In the genomic region with DNA sequence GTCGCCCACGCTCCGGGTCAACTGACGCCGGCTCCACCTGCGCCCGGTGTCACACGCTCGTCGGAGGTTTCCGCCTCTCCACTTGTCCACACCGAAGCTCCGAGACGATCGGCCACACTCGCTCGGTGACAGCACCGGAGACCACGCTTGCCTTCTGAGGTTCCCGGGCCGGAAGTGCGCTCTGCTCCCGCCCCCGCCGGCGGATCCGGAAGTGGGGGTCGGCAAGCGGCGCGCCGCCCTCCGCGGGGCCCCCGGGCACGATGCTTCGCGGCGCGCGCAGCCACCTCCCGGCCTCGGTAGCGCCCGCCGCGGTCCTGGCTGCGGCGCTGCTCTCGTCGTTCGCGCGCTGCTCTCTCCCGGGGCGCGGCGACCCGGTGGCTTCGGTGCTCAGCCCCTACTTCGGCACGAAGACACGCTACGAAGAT, we compare ENCODE assay signal across 7 mouse cellular contexts. TPM values are rescaled to one million over a fixed set of nuclear protein-coding genes. Genes with fewer than 3 reads are reported as not detected.
DNase-seq lines count a peak whose midpoint lies in the region; ATAC-seq lines count a peak whose summit lies in the region.

A gene (plus strand): TSS at position 89 of the 425 bp plus-strand sequence.

- H3K27me3 ChIP-seq in intestine, embryonic 14.5 days (replicated peaks; ENCODE audit: control insufficient read depth, insufficient read depth, low read length) = no peaks in the 10 kb centered on the region
- no peaks in the 10 kb centered on the region for H3K27me3 ChIP-seq in midbrain, embryonic 10.5 days (ENCODE audit: low read depth, poor library complexity, severe bottlenecking)

- peak within 1 kb of the TSS; percentile 82 for H3K9ac ChIP-seq in intestine, embryonic 14.5 days (ENCODE audit: low read length)

- H3K4me1 ChIP-seq in intestine, embryonic 14.5 days (replicated peaks; ENCODE audit: control insufficient read depth, insufficient read depth, low read length) = peaks cover 21% of the 10 kb centered on the region
- peaks cover 29% of the 10 kb centered on the region for H3K4me1 ChIP-seq in midbrain, embryonic 10.5 days

- DNase-seq in adrenal gland, adult 2 months = peak; percentile 91
- DNase-seq in embryo, embryonic 10.5 days (ENCODE audit: low spot score) = peak; percentile 86
- peak; percentile 83 for DNase-seq in gastrocnemius, postnatal 25 days
- peak; percentile 93 for DNase-seq in intestine, embryonic 14.5 days (ENCODE audit: low spot score)
- peak; percentile 86 to 91 for DNase-seq in left cerebral cortex, postnatal 36 days (ENCODE audit: low spot score in 2 of 2)
- peak; percentile 89 for DNase-seq in midbrain, embryonic 10.5 days (ENCODE audit: low spot score)
- DNase-seq in right cerebral cortex, postnatal 4 days = peak; percentile 88

- under 1% methylated on average over 56 of the region's 64 CpGs for WGBS in intestine, embryonic 14.5 days
- WGBS in midbrain, embryonic 10.5 days = under 1% methylated on average over 64 of the region's 64 CpGs

- H3K9me3 ChIP-seq in intestine, embryonic 14.5 days (ENCODE audit: control insufficient read depth, low read length) = no peaks in the 10 kb centered on the region
- no peaks in the 10 kb centered on the region for H3K9me3 ChIP-seq in midbrain, embryonic 10.5 days (replicated peaks)

- peak within 1 kb of the TSS; percentile 83 for H3K4me2 ChIP-seq in intestine, embryonic 14.5 days (ENCODE audit: low read length)

- peak within 1 kb of the TSS; percentile 91 for H3K4me3 ChIP-seq in intestine, embryonic 14.5 days (ENCODE audit: low read depth, low read length)
- peak within 1 kb of the TSS; percentile 73 for H3K4me3 ChIP-seq in midbrain, embryonic 10.5 days

- no peaks in the 10 kb centered on the region for H3K36me3 ChIP-seq in intestine, embryonic 14.5 days (ENCODE audit: control insufficient read depth, insufficient read depth, low read length)
- H3K36me3 ChIP-seq in midbrain, embryonic 10.5 days = no peaks in the 10 kb centered on the region

- intact Hi-C loops in left cerebral cortex, postnatal 36 days (cut with DNase I) = no loop called here

- peak within 1 kb of the TSS; percentile 82 for H3K27ac ChIP-seq in intestine, embryonic 14.5 days (ENCODE audit: low read depth)
- peak within 1 kb of the TSS; percentile 91 for H3K27ac ChIP-seq in midbrain, embryonic 10.5 days (replicated peaks)

- peak; percentile 89 for ATAC-seq in intestine, embryonic 14.5 days (replicated peaks; ENCODE audit: low FRiP score, low TSS enrichment, low read depth)

RNA-seq across cellular contexts. Expression of the gene that starts here (rescaled TPM):
- total RNA-seq in adrenal gland, adult 2 months (2021) = 10 to 100 TPM; 36.6 to 39.7 TPM
- polyA plus RNA-seq in adrenal gland, adult 2 months (2012; rRNA removed) = 198 and 228 TPM in 2 replicates
- 10 to 100 TPM; 13.7 to 16.0 TPM for total RNA-seq in gastrocnemius, postnatal 25 days (2021)
- 63.1 and 65.3 TPM in 2 replicates for polyA plus RNA-seq in intestine, embryonic 14.5 days (2014; fragmentation: Nextera tagmentation; extraction: Ambion mirVana)
- total RNA-seq in left cerebral cortex, postnatal 36 days (2021) = 10 to 100 TPM; 68.4 to 73.9 TPM
- polyA plus RNA-seq in midbrain, embryonic 10.5 days (2016; fragmentation: Nextera tagmentation; extraction: Ambion mirVana) = 70.1 and 77.0 TPM in 2 replicates

Comparison
In these comparisons a context has a peak if more than half of its experiments do, and no peak if none do; other contexts are left out.
1. Peak in every context shown above with its lines: DNase-seq, ATAC-seq, H3K4me3 ChIP-seq and H3K27ac ChIP-seq.